8 mouse cellular contexts compared by ENCODE assay signal in the genomic region with DNA sequence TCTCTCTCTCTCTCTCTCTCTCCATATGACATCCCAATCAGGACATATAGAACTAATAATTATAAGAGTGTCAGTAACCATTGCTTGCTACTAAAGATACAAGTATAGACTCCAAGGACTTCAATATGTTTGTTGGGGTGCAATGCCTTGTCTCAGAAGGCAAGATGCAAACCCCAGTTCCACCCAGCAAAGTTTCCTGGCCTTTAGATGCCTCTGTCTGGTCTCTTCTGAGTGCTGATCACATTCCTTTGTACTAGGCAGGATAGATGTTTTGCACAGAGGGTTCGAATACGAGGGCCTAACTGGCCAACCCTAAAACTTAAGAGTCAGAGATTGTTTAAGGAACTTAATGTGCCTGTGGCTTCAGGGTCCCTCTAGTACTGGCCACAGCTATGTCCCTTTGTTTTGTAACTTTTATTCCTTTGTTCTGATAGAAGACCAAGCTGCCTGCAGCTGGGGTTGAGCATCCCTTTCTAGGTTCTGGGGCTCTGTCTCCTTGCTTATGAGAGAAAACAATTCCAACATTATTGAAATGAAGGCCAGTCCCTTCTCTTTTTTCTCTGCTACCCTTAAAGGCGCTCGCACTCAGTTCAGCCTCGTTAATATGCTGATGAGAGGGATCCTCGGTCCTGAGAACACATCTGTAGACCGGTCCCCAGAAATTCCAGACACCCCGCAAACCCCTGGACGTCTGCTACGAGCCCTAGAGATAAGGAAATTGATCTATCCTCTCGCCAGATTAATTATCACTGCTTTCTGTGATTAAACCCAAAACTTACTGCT. TPM values are rescaled to one million over a fixed set of nuclear protein-coding genes. Genes with fewer than 3 reads are reported as not detected.
DNase-seq lines count a peak whose midpoint lies in the region; ATAC-seq and TF ChIP-seq lines count a peak whose summit lies in the region.

No protein-coding gene starts in this region.

- H3K27me3 ChIP-seq in heart, embryonic 12.5 days (replicated peaks): 0 out of 2 replicates have a peak, but pooled peaks cover 11% of the 10 kb centered on the region
- H3K27me3 ChIP-seq in heart, adult 2 months (ENCODE audit: control insufficient read depth, insufficient read depth, low read length): peaks cover 5% of the 10 kb centered on the region
- H3K27me3 ChIP-seq in hindbrain, embryonic 13.5 days: peaks cover 24% of the 10 kb centered on the region
- H3K27me3 ChIP-seq in midbrain, postnatal 0 days (ENCODE audit: insufficient read depth, low read length): no peaks in the 10 kb centered on the region

- peak overlapping the region; percentile 68 for H3K4me3 ChIP-seq in heart, embryonic 12.5 days
- H3K4me3 ChIP-seq in heart, adult 2 months: no peak overlapping the region
- peak overlapping the region; percentile 78 for H3K4me3 ChIP-seq in hindbrain, embryonic 13.5 days
- H3K4me3 ChIP-seq in midbrain, postnatal 0 days (ENCODE audit: low read depth, low read length): peak overlapping the region; percentile 89

- peaks cover 11% of the 10 kb centered on the region for H3K4me1 ChIP-seq in heart, embryonic 12.5 days (replicated peaks)
- H3K4me1 ChIP-seq in heart, adult 2 months (ENCODE audit: control insufficient read depth, insufficient read depth, low read length): no peaks in the 10 kb centered on the region
- H3K4me1 ChIP-seq in hindbrain, embryonic 13.5 days (replicated peaks): peaks cover 41% of the 10 kb centered on the region
- no peaks in the 10 kb centered on the region for H3K4me1 ChIP-seq in midbrain, postnatal 0 days (ENCODE audit: insufficient read depth, low read length)

- H3K27ac ChIP-seq in heart, embryonic 12.5 days (ENCODE audit: poor library complexity, severe bottlenecking): peak overlapping the region; percentile 86
- no peak overlapping the region for H3K27ac ChIP-seq in heart, adult 2 months
- peak overlapping the region; percentile 93 for H3K27ac ChIP-seq in hindbrain, embryonic 13.5 days
- H3K27ac ChIP-seq in midbrain, postnatal 0 days (ENCODE audit: low read depth, low read length): peak overlapping the region; percentile 80; the same call in 1 of the 2 replicates

- H3K79me2 ChIP-seq in heart, adult 2 months (replicated peaks; ENCODE audit: control insufficient read depth, insufficient read depth, low read length): no peaks in the 10 kb centered on the region

- ATAC-seq in heart, embryonic 12.5 days (ENCODE audit: insufficient number of reproducible peaks, low FRiP score): no peak
- ATAC-seq in hindbrain, embryonic 13.5 days (ENCODE audit: low FRiP score): no peak
- no peak for ATAC-seq in midbrain, postnatal 0 days (ENCODE audit: low FRiP score)

- WGBS in heart, embryonic 12.5 days: 5% methylated on average over 11 of the region's 11 CpGs
- 39% methylated on average over 11 of the region's 11 CpGs for WGBS in heart, adult 2 months
- WGBS in hindbrain, embryonic 13.5 days: 5% methylated on average over 11 of the region's 11 CpGs
- 6% methylated on average over 11 of the region's 11 CpGs for WGBS in midbrain, postnatal 0 days

- TF ChIP-seq EP300 in heart, adult 2 months (IDR thresholded peaks at IDR 0.05; ENCODE audit: insufficient read depth, low read depth, low read length): no peak

- TF ChIP-seq CTCF in heart, adult 2 months (IDR thresholded peaks at IDR 0.05): no peak
- no peak for TF ChIP-seq CTCF in midbrain, postnatal 0 days (IDR thresholded peaks at IDR 0.05)

- H3K9ac ChIP-seq in heart, embryonic 12.5 days: peak overlapping the region; percentile 81
- H3K9ac ChIP-seq in heart, adult 2 months (ENCODE audit: low read depth, low read length): no peak overlapping the region
- H3K9ac ChIP-seq in hindbrain, embryonic 13.5 days: peak overlapping the region; percentile 93
- peak overlapping the region; percentile 80 for H3K9ac ChIP-seq in midbrain, postnatal 0 days (replicated peaks; ENCODE audit: low read length, poor library complexity, severe bottlenecking)

- TF ChIP-seq POLR2A in heart, adult 2 months (IDR thresholded peaks at IDR 0.05; ENCODE audit: insufficient read depth, low read depth, low read length): no peak

- H3K9me3 ChIP-seq in heart, embryonic 12.5 days (replicated peaks): no peaks in the 10 kb centered on the region
- H3K9me3 ChIP-seq in hindbrain, embryonic 13.5 days: no peaks in the 10 kb centered on the region
- no peaks in the 10 kb centered on the region for H3K9me3 ChIP-seq in midbrain, postnatal 0 days (ENCODE audit: low read length)

- DNase-seq in heart, adult 2 months: no peak
- DNase-seq in embryo, embryonic 10 days (ENCODE audit: low spot score): peak; percentile 23
- DNase-seq in midbrain, postnatal 0 days (ENCODE audit: low spot score): no peak
- DNase-seq in ovary, postnatal 10 days (ENCODE audit: low spot score): no peak
- DNase-seq in frontal cortex, adult 2 months (ENCODE audit: extremely low spot score in 1 of 2, low spot score in 1 of 2): no peak
- no peak for DNase-seq in B cell, adult 2 months

- intact Hi-C loops in heart, adult 2 months (cut with DNase I): loop anchor here (5.0 kb wide), 2 partner anchors 46 to 1156 kb away; no protein-coding TSS in a partner anchor

- no peaks in the 10 kb centered on the region; the same call in 1 of the 2 replicates for H3K36me3 ChIP-seq in heart, embryonic 12.5 days
- H3K36me3 ChIP-seq in heart, adult 2 months (ENCODE audit: control insufficient read depth, insufficient read depth, low read length): no peaks in the 10 kb centered on the region
- H3K36me3 ChIP-seq in hindbrain, embryonic 13.5 days: 0 out of 2 replicates have a peak, but pooled peaks cover under 1% of the 10 kb centered on the region
- H3K36me3 ChIP-seq in midbrain, postnatal 0 days (ENCODE audit: insufficient read depth, low read length): peaks cover 2% of the 10 kb centered on the region; the same call in 1 of the 2 replicates

- H3K4me2 ChIP-seq in heart, embryonic 12.5 days: peak overlapping the region; percentile 95
- H3K4me2 ChIP-seq in hindbrain, embryonic 13.5 days: peak overlapping the region; percentile 90
- H3K4me2 ChIP-seq in midbrain, postnatal 0 days (ENCODE audit: low read depth, low read length, poor library complexity, severe bottlenecking): peak overlapping the region; percentile 85

RNA-seq across cellular contexts. Expression of gene Cdh11, which starts 2.5 kb away (rescaled TPM):
- 78.8 and 84.3 TPM in 2 replicates for polyA plus RNA-seq in heart, embryonic 12.5 days (2016; fragmentation: Nextera tagmentation; extraction: Ambion mirVana)
- 10 to 100 TPM; 11.9 to 13.4 TPM for total RNA-seq in heart, adult 2 months (2021)
- 6.0 and 7.4 TPM in 2 replicates for polyA plus RNA-seq in heart, adult 2 months (2012; rRNA removed)
- 34.9 and 41.3 TPM in 2 replicates for polyA plus RNA-seq in hindbrain, embryonic 13.5 days (2015; fragmentation: Nextera tagmentation; extraction: Ambion mirVana)
- 48.2 and 68.6 TPM in 2 replicates for total RNA-seq in midbrain, postnatal 0 days (2014; rRNA removed)
- polyA plus RNA-seq in midbrain, postnatal 0 days (2015; fragmentation: Nextera tagmentation; extraction: Ambion mirVana): 22.9 and 23.3 TPM in 2 replicates
- polyA plus RNA-seq in frontal cortex, adult 2 months (2012; rRNA removed): 22.6 and 29.6 TPM in 2 replicates
